Comparison of ENCODE assay signal across 11 mouse cellular contexts in the genomic region with DNA sequence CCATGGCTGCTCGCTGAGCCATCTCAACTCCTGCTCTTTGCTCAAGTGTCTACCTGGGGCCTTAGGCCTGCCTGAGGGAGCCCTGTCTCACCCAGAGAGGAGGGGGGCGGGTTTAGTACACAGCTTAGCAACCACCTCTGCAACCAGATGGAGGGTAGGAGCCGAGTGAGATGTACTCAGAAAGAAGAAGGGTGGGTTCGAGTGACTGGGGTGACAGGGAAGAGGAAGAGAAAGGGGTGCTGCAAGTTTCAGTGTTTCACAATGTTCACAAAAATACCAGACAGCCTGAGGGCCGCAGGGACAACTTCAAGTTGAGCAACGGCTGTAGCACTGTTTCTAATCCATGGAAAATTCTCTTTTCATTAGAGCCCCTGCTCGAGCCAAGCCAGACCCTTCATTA.
DNase-seq lines count a peak whose midpoint lies in the region; ATAC-seq and TF ChIP-seq lines count a peak whose summit lies in the region.
"Had no signal": no experiment of that assay in that cellular context is flagged by ENCODE, and none has a peak within 500 bp of the region (broad histone marks: within the 10 kb centered on the region; RNA-seq: fewer than 3 reads in every experiment).

No protein-coding gene starts in this region.

- ATAC-seq in liver, embryonic 12.5 days = no peak
- ATAC-seq in common myeloid progenitor, adult 5-6 weeks (replicated peaks; ENCODE audit: low read depth, poor library complexity, severe bottlenecking) = peak; percentile 58
- ATAC-seq: intestine, postnatal 0 days had no signal

- H3K36me3 ChIP-seq in liver, adult 2 months (ENCODE audit: control insufficient read depth, insufficient read depth, low read length) = no peaks in the 10 kb centered on the region
- H3K36me3 ChIP-seq in liver, embryonic 12.5 days = no peaks in the 10 kb centered on the region
- H3K36me3 ChIP-seq: liver, embryonic 13.5 days had no signal

- DNase-seq in liver, adult 2 months (ENCODE audit: extremely low read depth, low read depth, low spot score) = peak; percentile 34
- peak; percentile 59 for DNase-seq in lung, postnatal 25 days (ENCODE audit: low spot score)
- DNase-seq in kidney, adult 9 months = no peak
- DNase-seq in gastrocnemius, postnatal 25 days = no peak
- DNase-seq: cerebellum, postnatal 14 days; liver, embryonic 13.5 days had no signal

- TF ChIP-seq POLR2A in liver, adult 2 months (IDR thresholded peaks at IDR 0.05; ENCODE audit: extremely low read depth, insufficient read depth, low read length) = no peak
- TF ChIP-seq POLR2A in bone marrow macrophage, adult 2 months (IDR thresholded peaks at IDR 0.05; ENCODE audit: borderline replicate concordance, low read depth, low read length) = no peak

- no peaks in the 10 kb centered on the region for H3K27me3 ChIP-seq in liver, adult 2 months (ENCODE audit: control insufficient read depth, insufficient read depth, low read length)
- peaks cover 33% of the 10 kb centered on the region for H3K27me3 ChIP-seq in liver, embryonic 12.5 days (replicated peaks)

- 0 out of 2 replicates have a peak, but pooled peaks cover 2% of the 10 kb centered on the region for H3K4me1 ChIP-seq in liver, adult 2 months (ENCODE audit: control insufficient read depth, insufficient read depth, low read length)
- H3K4me1 ChIP-seq in liver, embryonic 12.5 days = peaks cover 14% of the 10 kb centered on the region; the same call in 1 of the 2 replicates
- H3K4me1 ChIP-seq in bone marrow macrophage, adult 2 months (ENCODE audit: control insufficient read depth, insufficient read depth, low read length) = peaks cover 68% of the 10 kb centered on the region

- peak overlapping the region; percentile 56 for H3K27ac ChIP-seq in liver, adult 2 months (replicated peaks; ENCODE audit: insufficient read depth, low read depth, low read length)
- no peak overlapping the region for H3K27ac ChIP-seq in liver, embryonic 12.5 days
- peak overlapping the region; percentile 99 for H3K27ac ChIP-seq in bone marrow macrophage, adult 2 months (ENCODE audit: insufficient read depth, low read depth, low read length)
- H3K27ac ChIP-seq: liver, embryonic 13.5 days had no signal

- whole genome bisulfite sequencing in liver, adult 2 months = 84% methylated on average over 7 of the region's 7 CpGs
- 49% methylated on average over 7 of the region's 7 CpGs for WGBS in liver, embryonic 12.5 days (ENCODE audit: insufficient replicate concordance)

- no peaks in the 10 kb centered on the region for H3K79me2 ChIP-seq in liver, adult 2 months (ENCODE audit: control insufficient read depth, insufficient read depth, low read length)

- no peaks in the 10 kb centered on the region for H3K9me3 ChIP-seq in liver, embryonic 12.5 days (replicated peaks)
- H3K9me3 ChIP-seq: liver, embryonic 13.5 days had no signal

- H3K4me3 ChIP-seq in liver, adult 2 months (ENCODE audit: insufficient read depth, low read depth, low read length) = no peak overlapping the region
- no peak overlapping the region for H3K4me3 ChIP-seq in liver, embryonic 12.5 days
- H3K4me3 ChIP-seq in bone marrow macrophage, adult 2 months (ENCODE audit: insufficient read depth, low read length) = no peak overlapping the region
- H3K4me3 ChIP-seq: erythroblast, embryonic 14.5 days; liver, embryonic 13.5 days had no signal

- no peak overlapping the region for H3K4me2 ChIP-seq in liver, embryonic 12.5 days
- H3K4me2 ChIP-seq: liver, embryonic 13.5 days had no signal

- no peak overlapping the region for H3K9ac ChIP-seq in liver, adult 2 months (ENCODE audit: low read depth, low read length)
- H3K9ac ChIP-seq in liver, embryonic 12.5 days = no peak overlapping the region
- H3K9ac ChIP-seq: liver, embryonic 13.5 days had no signal

- TF ChIP-seq CTCF in liver, adult 2 months (IDR thresholded peaks at IDR 0.05; ENCODE audit: low read depth, low read length) = no peak
- TF ChIP-seq CTCF in bone marrow macrophage, adult 2 months (IDR thresholded peaks at IDR 0.05; ENCODE audit: low read depth, low read length) = no peak

Comparison
In these comparisons a context has a peak if more than half of its experiments do, and no peak if none do; other contexts are left out.
1. DNase-seq: peak in liver, adult 2 months (single experiment) and lung, postnatal 25 days (single experiment); none in kidney, adult 9 months (single experiment) and gastrocnemius, postnatal 25 days (single experiment).